Mouse (Mus musculus): ENCODE measurements around the gene Eif3l.
A peak's percentile ranks its signal among the peaks of the same experiment; 100 is the strongest.

Gene Eif3l

DNA sequence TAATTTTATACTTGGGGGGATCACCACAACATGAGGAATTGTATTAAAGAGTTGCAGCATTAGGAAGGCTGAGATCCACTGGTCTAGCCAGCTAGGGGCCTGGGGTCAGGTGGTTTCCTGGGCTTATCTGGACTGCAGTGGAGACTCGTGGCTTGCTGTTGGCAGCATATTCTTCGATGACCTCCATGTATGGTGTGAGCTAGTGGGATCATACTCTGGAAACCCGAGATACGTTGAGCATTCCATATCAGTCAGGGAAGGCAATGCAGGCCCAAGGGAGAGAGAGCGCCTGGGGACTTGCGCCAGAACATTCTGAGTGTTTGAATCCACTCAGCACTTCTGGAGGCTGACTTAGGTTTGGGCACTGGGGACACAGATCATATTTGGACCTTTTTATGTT, 48.8 kb downstream of the Eif3l start:
- DNase-seq (ENCODE audit: low spot score in 2 of 2): no peak

DNA sequence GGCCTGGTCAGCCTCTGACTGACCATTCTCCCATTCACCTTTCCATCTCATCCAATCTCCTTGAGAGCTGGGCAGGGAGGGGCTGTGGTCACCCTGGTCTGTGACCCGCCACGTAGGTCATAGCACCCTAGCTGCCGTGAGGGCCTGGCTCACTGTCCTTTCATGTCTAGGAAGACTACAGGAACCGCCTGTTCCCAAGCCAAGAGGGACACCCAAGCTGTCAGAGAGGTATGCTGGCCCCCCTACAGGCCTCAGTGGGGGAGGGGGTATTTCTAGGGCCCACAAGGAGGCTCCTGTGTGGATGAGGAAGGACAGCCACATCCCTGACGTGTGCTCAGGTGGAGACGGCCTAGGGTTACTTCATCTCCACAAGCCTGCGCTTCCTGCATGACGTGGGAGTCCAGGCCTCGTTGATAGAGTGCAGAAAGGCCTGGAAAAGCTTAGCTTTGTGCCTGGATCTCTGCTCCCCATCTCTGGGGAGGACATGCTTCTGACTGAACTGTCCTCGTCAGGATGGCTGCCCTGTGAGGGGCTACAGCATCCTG, 49.4 kb downstream of the Eif3l start:
- DNase-seq (ENCODE audit: low spot score in 2 of 2): no peak

DNA sequence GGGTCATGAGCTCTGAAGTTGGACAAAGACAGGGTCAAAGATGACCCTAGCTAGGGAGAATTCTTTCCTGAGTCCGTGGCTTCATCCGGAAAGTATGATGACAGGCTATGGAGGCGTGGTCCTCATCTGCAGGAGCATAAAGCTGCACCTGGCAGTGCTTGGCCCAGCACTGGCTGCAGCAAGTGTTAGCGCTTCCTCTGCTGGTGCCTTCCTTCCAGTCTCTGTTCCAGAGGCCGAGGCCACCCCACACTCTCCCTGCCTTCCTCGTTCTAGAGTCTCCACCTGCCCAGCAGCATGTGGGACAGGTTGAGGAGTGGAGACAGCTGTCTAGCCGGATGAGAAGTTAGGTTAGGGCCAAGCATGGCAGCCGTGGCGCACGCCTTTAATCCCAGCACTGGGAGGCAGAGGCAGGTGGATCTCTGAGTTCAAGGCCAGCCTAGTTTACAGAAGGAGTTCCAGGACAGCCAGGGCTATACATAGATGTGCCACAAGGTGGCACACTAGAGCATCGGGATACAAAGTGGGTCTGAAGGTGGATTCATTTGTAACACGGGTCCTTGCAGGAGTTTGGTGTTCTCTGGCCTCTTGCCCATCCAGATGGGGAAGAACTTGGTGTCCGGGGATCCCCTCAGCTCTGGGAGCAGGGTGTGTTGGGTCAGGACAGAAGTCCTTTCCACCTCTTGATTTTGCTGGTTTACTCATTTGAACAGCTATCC, 51.4 kb downstream of the Eif3l start:
- peak in 1 of 2 experiments; percentile 45 for DNase-seq (ENCODE audit: low spot score in 2 of 2)

DNA sequence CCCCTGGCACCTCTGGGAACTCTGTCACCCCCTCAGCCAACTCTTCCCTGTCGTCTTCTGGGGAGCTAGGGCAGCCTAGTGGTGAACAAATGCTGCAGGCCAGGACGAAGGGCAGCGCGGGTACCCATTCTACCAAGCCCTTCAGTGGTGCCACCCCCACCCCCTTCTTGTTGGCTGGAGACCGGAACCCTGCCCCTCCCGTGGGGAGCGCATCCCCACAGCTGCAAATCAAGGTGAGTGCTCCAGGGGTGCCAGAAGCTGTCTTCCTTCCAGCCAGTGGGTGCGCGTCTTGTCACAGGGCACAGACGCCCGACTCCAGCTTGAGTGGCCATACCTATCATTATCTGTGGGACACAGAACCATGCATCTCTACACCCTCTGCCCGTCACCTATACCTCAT, 52.1 kb downstream of the Eif3l start:
- DNase-seq (ENCODE audit: low spot score in 2 of 2): no peak

DNA sequence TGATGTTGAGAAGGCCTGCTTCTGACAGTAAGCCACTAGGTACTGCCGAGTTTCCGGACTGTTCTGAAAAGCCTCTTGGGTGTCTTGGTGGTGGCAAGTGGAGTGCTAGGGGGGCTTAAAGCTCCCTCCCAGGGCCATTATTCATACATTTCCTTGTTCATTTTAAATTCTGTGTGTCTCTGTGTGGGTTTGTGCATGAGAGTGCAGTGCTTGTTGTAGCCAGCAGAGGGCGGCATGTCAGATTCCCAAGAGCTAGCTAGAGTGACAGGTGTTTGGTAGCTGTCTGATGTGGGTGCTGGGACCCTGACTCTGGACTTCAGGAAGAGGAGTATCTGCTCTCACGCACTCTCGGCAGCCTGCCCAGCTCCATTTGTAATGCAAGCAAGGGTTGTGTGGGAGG, 53.2 kb downstream of the Eif3l start:
- DNase-seq (ENCODE audit: low spot score in 2 of 2): no peak

DNA sequence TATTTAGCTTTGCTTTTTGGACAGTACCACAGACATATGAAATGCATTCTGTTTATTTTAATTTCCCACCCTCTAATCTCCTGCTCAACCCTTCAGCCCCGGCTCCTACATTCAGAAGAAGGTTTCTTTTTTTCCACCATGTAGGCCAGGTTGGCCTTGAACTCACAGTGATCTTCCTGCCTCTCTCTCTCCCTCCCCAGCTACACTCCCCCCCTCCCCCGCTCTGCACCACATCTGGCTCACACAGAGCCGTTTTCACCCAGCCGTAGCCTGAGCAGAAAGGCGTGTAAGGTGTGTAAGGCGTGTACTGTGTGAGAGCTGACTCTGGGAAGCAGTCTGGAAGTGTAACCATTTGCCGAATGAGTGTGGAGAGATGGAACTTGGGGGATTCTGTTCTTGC, 54.3 kb downstream of the Eif3l start:
- DNase-seq (ENCODE audit: low spot score in 2 of 2): no peak

DNA sequence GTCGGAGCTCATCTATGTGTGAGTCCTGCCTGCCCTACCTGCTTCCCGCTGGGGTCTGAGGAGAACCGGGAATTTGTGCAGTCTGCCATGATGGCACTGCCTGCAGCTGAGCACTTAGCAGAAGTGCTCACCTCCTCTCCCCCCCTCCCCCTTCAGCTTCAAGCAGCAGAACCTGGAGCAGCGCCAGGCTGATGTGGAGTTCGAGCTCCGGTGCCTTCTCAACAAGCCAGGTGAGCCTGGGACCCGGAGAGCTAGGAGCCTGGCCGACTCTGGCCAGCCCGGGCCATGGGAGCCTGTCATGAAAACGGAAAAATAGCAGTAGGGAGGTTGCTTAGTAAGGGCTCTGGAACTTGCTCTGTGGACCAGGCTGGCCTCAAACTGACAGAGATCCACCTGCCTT, 55.8 kb downstream of the Eif3l start:
- DNase-seq (ENCODE audit: low spot score in 2 of 2): no peak

DNA sequence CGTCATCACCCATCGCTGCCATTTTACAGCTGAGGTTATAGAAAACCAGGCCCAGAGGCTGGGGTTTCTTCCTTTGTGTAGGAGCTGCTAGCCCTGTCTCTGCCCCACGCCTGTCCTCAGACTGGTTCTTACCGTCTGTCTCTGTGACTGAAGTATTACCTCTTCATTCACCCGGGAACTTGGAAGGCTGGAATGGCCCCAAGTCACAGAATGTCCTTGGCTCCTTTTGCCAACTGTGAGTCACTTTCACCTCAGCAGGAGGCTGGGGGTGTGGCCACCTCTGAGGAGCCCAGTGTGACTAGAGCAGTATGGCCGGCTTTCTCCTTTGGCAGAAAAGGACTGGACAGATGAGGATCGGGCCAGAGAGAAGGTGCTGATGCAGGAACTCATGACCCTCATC, 56.5 kb downstream of the Eif3l start:
- no peak for DNase-seq (ENCODE audit: low spot score in 2 of 2)

DNA sequence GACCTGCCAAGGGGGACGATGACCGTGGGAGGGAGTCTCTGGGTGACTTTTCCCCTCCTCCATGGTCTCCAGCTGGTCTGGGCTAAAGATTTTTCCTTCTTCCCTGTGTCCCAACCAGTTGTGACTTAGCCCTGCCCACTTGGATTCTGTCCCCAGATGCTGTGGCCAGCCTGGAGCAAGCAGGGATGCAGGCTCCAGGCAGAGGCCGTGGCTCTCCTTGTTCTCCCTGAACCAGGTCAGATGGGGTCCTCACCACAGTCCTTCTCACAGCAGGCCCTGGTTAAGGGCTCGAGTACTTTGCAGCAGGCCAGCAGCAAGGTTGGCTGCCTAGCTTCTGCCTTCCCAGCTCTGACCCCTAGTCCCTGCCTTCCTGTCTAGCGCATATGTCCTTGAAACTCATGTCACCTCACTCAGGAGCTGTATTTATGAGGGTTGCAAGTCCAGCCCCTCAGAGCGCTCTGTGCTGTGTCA, 58.2 kb downstream of the Eif3l start:
- no peak for DNase-seq (ENCODE audit: low spot score in 2 of 2)

DNA sequence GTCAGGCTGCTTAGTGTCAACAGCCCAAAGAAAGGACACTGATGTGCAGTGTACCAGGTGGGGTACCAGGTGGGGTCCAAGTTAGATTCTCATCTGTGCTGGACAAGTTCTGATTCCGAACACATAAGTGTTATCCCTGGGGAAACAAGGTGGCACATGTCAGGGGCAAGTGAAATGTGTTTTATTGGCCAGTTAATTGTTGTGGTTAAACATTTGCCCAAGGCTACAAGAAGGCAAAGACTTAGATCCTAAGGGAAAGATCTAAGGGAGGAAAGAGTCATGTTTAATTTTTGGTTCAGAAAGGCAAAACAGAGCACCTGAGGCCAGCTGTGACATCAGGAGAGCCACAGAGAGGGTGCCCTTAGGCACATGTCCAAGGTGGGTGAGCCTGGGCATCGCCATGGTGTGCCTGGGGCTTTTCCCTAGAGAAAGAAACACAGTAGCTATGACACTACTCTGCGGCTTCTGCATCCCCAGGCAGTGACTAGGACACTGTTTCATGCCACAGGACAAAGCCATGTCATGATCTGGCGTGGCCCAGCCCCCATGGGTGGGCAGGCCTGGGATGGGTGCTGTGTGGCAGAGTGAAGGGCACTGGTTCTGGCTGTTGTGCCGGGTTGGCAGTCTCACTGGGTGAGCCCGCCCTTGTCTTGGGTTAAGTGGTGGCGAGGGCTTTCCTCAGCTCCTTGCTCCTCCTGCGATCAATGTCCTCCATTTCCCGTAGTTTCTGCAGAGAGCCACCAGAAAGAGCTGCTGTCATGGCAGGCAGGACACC, 59.7 kb downstream of the Eif3l start:
- DNase-seq (ENCODE audit: low spot score in 2 of 2): no peak

DNA sequence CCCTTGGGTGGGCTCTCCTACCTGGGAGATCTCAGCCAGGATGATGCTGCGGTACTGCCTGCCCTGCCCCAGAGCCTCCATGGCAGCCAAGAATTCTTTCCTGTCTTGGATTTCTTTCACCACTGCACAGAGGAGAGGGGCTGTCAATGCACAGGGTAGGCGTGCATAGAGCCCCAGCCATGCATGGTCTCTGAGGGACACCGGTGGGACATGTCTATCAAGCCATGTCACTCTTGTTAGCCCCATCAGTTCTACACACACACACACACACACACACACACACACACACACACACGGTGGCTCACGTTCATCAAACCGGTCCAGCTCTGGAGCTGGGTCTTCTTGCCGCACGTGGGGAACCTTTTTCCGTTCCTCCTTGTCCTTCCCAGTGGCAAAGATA, 60.4 kb downstream of the Eif3l start:
- DNase-seq (ENCODE audit: low spot score in 2 of 2): no peak

DNA sequence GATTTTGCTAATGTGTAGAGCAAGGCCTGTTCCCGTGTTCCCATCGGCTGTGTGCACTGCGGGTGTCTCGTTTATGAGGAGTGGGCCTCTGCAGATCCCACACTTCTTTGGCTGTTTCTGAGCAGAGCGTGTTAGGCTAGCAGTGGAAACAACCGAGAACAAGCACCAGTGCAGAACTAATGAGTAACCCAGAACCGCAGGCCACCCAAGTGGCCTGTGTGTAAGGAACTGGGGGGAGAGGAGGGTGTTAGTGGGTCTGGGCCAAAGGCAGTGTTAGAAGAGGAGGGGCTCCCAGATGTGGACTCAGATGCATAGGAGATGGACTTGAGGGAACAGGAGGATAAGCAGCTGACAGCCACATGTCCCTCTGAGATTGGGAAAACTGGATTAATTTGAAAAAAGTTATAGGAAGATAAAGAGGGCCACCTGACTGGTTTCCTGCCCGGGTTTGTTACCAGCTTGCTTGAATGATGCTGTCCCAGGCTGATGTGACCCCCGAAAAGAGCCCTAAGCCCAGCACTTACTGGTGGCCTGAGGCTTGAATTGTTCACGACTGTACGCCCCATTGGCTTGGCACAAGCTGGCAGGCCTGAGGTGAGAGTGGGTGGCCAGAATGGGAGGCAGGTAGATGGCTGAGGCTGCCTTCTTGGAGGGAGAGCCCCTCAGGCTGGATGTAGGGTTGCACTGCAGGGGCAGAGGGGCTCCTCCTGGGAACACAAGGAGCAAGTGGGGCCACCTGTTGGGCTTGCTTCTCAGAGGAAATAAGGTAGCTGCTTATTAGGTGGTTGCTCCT, 61.0 kb downstream of the Eif3l start:
- DNase-seq (ENCODE audit: low spot score in 2 of 2): no peak

DNA sequence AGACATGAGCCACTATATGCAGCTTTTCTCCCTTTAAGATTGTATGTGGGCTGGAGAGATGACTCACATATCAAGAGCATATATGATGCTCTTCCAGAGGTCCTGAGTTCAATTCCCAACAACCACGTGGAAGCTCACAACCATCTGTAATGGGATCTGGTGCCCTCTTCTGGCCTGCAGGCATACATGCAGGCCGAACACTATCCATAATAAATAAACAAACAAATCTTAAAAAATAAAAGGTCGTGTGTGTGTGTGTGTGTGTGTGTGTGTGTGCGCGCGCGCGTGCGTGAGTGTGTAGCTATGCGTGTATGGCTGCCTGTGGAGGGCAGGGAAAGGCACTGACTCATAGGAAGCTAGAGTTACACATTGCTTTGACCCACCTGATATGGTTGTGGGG, 64.7 kb downstream of the Eif3l start:
- no peak for DNase-seq (ENCODE audit: low spot score in 2 of 2)

DNA sequence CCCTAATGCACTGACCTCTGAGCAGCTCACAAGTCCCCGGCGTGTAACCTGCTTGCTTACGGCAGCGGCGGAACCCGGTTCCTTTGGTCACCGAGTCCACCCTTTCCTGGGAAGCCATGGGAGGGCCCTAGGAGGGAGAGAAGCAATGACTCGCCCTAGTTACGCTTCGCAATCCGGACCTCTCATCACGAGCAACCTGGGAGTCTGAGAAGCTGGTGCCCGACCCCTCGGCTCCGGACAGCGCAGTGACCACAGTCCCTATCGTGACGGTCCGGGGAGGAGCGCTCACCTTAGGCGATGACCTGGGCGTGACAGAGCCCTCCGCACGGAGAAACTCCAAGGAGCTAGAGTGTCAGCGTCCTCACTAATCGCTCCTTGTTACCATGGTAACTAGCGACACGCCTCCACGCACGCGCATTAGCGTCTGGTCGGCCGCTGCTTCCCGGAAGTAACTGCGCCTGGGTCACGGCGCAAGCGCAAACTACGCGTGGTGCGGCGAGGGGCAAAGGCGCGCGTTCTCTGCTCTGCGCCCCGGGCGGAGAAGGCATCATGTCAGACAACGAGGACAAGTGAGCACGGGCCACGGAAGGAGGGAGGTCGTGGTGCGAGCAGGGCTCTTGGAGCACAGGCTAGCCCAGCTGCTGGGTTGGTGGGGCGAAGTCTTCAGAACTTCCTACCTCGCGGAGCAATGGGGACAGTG, 66.0 kb downstream of the Eif3l start, which contains the start of the genes Polr2f and 1700088E04Rik:
Gene Polr2f (plus strand): TSS at position 144 of the 700 bp plus-strand sequence.
Gene 1700088E04Rik (minus strand): TSS at position 388 of the 700 bp plus-strand sequence.
- DNase-seq (ENCODE audit: low spot score in 2 of 2): peak; percentile 96 to 97

DNA sequence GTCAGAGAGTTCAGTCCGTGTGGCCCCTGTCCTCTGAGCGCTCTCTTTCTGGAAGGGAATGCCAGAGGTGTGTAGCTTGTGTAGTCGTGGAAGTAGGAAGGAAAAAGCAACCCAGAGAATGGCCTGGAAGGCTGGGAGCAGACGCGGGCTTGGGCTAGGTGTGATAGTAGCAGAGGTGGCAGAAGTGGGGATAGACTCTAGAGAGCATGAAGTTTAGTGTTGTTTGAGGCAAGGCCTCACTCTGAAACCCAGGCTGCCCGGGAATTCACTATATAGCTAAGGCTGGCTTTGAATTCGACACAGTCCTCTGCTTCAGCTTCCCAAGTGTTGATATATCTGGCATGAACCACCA, 66.6 kb downstream of the Eif3l start:
- DNase-seq (ENCODE audit: low spot score in 2 of 2): no peak

DNA sequence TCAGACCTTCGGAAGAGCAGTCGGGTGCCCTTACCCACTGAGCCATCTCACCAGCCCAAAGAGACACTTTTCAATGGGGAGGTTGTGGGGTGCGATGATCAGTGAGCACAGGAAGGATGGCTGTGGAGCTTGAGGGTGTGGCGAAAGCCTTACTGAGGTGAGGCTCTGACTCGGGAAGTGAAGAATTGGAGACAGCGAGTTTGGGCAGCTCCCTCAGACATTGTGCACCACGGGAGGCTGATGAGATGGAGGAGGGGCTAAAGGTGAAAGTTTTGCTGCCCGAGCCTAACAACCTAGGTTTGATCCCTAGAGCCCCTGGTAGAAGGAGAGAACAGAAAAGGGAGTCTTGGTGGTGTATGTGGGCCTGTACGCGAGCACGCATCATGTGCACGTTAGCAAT, 68.3 kb downstream of the Eif3l start:
- no peak for DNase-seq (ENCODE audit: low spot score in 2 of 2)

All from right cerebral cortex, postnatal 10 days (tissue).